Mouse (Mus musculus): Measurements from ENCODE around the gene Gucy1a1. TPM values are rescaled to one million over a fixed set of nuclear protein-coding genes. Genes with fewer than 3 reads are reported as not detected.

The Gucy1a1 gene
- 61.0 and 69.3 TPM in 2 replicates for polyA plus RNA-seq (2014; fragmentation: Nextera tagmentation; extraction: Ambion mirVana)

DNA sequence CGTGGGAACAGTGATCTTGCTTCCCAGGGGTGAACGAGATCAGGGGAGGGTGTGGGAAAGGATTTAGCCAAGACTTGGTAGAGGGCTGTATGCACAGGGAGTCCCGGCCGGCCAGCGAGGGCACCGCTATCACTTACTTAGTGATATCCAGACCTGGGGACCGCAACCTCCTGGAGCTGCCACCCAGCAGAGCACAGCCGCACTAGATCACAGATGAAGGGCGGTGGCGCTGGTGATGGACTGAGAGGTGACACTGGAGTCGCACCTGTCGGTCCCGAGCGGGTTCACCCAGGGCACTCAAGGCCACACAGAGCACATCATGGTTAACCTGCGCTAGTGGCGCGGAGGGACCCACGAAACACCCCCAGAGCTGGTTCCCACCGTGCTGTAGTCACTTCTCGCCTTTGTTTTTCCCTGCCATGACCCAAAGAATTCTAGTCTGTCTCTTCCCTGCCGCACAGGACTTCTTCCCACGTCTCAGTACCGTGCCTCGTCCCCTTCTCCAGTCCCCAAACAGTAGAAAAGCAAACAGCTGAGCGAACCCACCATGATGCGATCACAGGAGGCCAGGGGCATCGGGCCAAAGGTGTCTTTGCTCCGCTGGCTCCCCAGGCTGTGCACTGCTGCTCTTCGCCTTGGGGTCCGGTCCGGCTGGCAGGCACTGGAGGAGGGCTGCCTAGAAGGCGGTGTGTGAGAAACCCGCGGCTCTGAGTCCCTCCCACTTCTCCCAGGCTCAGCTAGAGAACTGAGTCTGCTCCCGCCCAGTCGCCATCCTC, at the start of gene Gucy1a1:
TSS of gene Gucy1a1 (minus strand) at position 664 of the 776 bp plus-strand sequence.
- Histone ChIP-seq H3K9me3 (ENCODE audit: control insufficient read depth, low read length) (no peaks in the 10 kb centered on the region), H3K4me3 (ENCODE audit: control insufficient read depth in 1 of 2, insufficient read depth in 1 of 2, low read depth in 1 of 2, low read length in 2 of 2) (peak within 1 kb of the TSS; percentile 66 to 75), H3K27me3 (ENCODE audit: control insufficient read depth, insufficient read depth, low read length) (no peaks in the 10 kb centered on the region), H3K27ac (replicated peaks in 1 of 2; ENCODE audit: control insufficient read depth in 1 of 2, insufficient read depth in 1 of 2, low read depth in 2 of 2, low read length in 2 of 2) (peak within 1 kb of the TSS; percentile 81 to 84), H3K36me3 (ENCODE audit: control insufficient read depth, insufficient read depth, low read length) (no peaks in the 10 kb centered on the region), H3K9ac (ENCODE audit: low read length) (peak within 1 kb of the TSS; percentile 88), H3K4me1 (ENCODE audit: control insufficient read depth in 2 of 2, insufficient read depth in 2 of 2, low read length in 2 of 2) (peaks cover 2 to 17% of the 10 kb centered on the region in 2 experiments; a peak in 3 of 4 replicates), H3K4me2 (ENCODE audit: low read length) (peak within 1 kb of the TSS; percentile 76)
- WGBS = under 1% methylated on average over 36 of the region's 36 CpGs
- peak; percentile 69 for ATAC-seq (ENCODE audit: insufficient number of reproducible peaks, insufficient read depth, low FRiP score, low read depth)

GRCm38 (mm10) chr3:82191559-82192245, 46.1 kb upstream of the Gucy1a1 start:
- Histone ChIP-seq H3K27ac (replicated peaks in 1 of 2; ENCODE audit: control insufficient read depth in 1 of 2, insufficient read depth in 1 of 2, low read depth in 2 of 2, low read length in 2 of 2) (no peak overlapping the region), H3K36me3 (ENCODE audit: control insufficient read depth, insufficient read depth, low read length) (no peaks in the 10 kb centered on the region), H3K9ac (ENCODE audit: low read length) (no peak overlapping the region), H3K4me3 (ENCODE audit: control insufficient read depth in 1 of 2, insufficient read depth in 1 of 2, low read depth in 1 of 2, low read length in 2 of 2) (no peak overlapping the region), H3K4me2 (ENCODE audit: low read length) (no peak overlapping the region), H3K4me1 (ENCODE audit: control insufficient read depth in 2 of 2, insufficient read depth in 2 of 2, low read length in 2 of 2) (no peaks in the 10 kb centered on the region), H3K9me3 (ENCODE audit: control insufficient read depth, low read length) (0 out of 2 replicates have a peak, but pooled peaks cover 5% of the 10 kb centered on the region), H3K27me3 (ENCODE audit: control insufficient read depth, insufficient read depth, low read length) (no peaks in the 10 kb centered on the region)
- WGBS = 60% methylated on average over 1 of the region's 1 CpGs
- ATAC-seq (ENCODE audit: insufficient number of reproducible peaks, insufficient read depth, low FRiP score, low read depth) = no peak

DNA sequence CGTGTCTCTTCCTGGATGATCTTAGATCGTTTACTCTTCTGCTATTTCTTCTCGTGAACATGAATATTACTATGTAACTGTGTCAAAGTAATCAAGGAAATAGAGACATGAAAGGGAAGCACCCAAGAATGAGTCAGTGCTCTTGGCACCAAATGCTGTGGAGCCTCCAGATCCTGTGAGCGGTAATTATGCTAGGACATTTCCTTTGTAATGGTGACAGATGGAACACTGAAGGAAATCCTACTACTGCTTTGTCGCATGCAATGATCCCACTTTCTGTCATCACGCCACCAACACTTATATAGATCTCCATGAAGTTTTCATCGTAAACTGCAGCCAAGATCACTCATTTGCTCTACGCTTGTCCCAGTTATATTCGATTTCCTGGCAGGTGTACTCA, 40.0 kb upstream of the Gucy1a1 start:
- ATAC-seq (ENCODE audit: insufficient number of reproducible peaks, insufficient read depth, low FRiP score, low read depth) = no peak
- Histone ChIP-seq H3K9me3 (ENCODE audit: control insufficient read depth, low read length) (0 out of 2 replicates have a peak, but pooled peaks cover 5% of the 10 kb centered on the region), H3K36me3 (ENCODE audit: control insufficient read depth, insufficient read depth, low read length) (no peaks in the 10 kb centered on the region), H3K27ac (replicated peaks in 1 of 2; ENCODE audit: control insufficient read depth in 1 of 2, insufficient read depth in 1 of 2, low read depth in 2 of 2, low read length in 2 of 2) (no peak overlapping the region), H3K27me3 (ENCODE audit: control insufficient read depth, insufficient read depth, low read length) (no peaks in the 10 kb centered on the region), H3K4me3 (ENCODE audit: control insufficient read depth in 1 of 2, insufficient read depth in 1 of 2, low read depth in 1 of 2, low read length in 2 of 2) (no peak overlapping the region), H3K4me1 (ENCODE audit: control insufficient read depth in 2 of 2, insufficient read depth in 2 of 2, low read length in 2 of 2) (no peaks in the 10 kb centered on the region), H3K4me2 (ENCODE audit: low read length) (no peak overlapping the region), H3K9ac (ENCODE audit: low read length) (no peak overlapping the region)
- WGBS = 72% methylated on average over 9 of the region's 9 CpGs

- H3K9me3 ChIP-seq (ENCODE audit: control insufficient read depth, low read length) = no peaks in the 10 kb centered on the region
- ATAC-seq (ENCODE audit: insufficient number of reproducible peaks, insufficient read depth, low FRiP score, low read depth) = no peak
- no peaks in the 10 kb centered on the region for H3K27me3 ChIP-seq (ENCODE audit: control insufficient read depth, insufficient read depth, low read length)
- no peaks in the 10 kb centered on the region for H3K4me1 ChIP-seq (ENCODE audit: control insufficient read depth in 2 of 2, insufficient read depth in 2 of 2, low read length in 2 of 2)
- no peak overlapping the region for H3K27ac ChIP-seq (replicated peaks in 1 of 2; ENCODE audit: control insufficient read depth in 1 of 2, insufficient read depth in 1 of 2, low read depth in 2 of 2, low read length in 2 of 2)
- H3K4me3 ChIP-seq (ENCODE audit: control insufficient read depth in 1 of 2, insufficient read depth in 1 of 2, low read depth in 1 of 2, low read length in 2 of 2) = no peak overlapping the region
- no peaks in the 10 kb centered on the region for H3K36me3 ChIP-seq (ENCODE audit: control insufficient read depth, insufficient read depth, low read length)
- no peak overlapping the region for H3K9ac ChIP-seq (ENCODE audit: low read length)
- H3K4me2 ChIP-seq (ENCODE audit: low read length) = no peak overlapping the region
Observed at GRCm38 (mm10) chr3:82181500-82181899, 35.9 kb upstream of the Gucy1a1 start.

- Histone ChIP-seq H3K4me3 (ENCODE audit: control insufficient read depth in 1 of 2, insufficient read depth in 1 of 2, low read depth in 1 of 2, low read length in 2 of 2) (no peak overlapping the region), H3K27ac (replicated peaks in 1 of 2; ENCODE audit: control insufficient read depth in 1 of 2, insufficient read depth in 1 of 2, low read depth in 2 of 2, low read length in 2 of 2) (no peak overlapping the region), H3K9me3 (ENCODE audit: control insufficient read depth, low read length) (no peaks in the 10 kb centered on the region), H3K27me3 (ENCODE audit: control insufficient read depth, insufficient read depth, low read length) (no peaks in the 10 kb centered on the region), H3K9ac (ENCODE audit: low read length) (no peak overlapping the region), H3K36me3 (ENCODE audit: control insufficient read depth, insufficient read depth, low read length) (no peaks in the 10 kb centered on the region), H3K4me2 (ENCODE audit: low read length) (no peak overlapping the region), H3K4me1 (ENCODE audit: control insufficient read depth in 2 of 2, insufficient read depth in 2 of 2, low read length in 2 of 2) (no peaks in the 10 kb centered on the region)
- WGBS = 64% methylated on average over 3 of the region's 3 CpGs
- no peak for ATAC-seq (ENCODE audit: insufficient number of reproducible peaks, insufficient read depth, low FRiP score, low read depth)
Observed at GRCm38 (mm10) chr3:82180253-82180652, 34.7 kb upstream of the Gucy1a1 start.

DNA sequence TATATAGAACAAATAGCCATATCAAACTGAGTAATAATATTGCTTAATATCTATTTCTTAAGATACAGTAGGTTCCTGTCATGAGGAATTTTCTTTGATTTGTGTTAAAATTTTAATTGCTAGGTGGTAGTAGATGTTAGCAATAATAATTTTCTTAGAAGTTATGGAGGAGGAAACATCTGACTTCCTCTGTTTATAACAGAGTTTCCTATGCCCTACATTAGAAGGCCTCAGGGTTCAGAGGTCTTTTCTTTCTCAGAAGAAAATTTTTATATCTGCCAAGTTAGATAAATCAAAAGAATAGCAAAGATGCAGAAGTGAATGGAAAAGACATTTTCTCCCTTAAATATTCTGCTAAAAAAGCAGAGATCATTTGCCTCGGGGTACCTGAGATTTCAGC, 29.9 kb upstream of the Gucy1a1 start:
- no peak overlapping the region for H3K9ac ChIP-seq (ENCODE audit: low read length)
- no peaks in the 10 kb centered on the region for H3K36me3 ChIP-seq (ENCODE audit: control insufficient read depth, insufficient read depth, low read length)
- H3K4me3 ChIP-seq (ENCODE audit: control insufficient read depth in 1 of 2, insufficient read depth in 1 of 2, low read depth in 1 of 2, low read length in 2 of 2) = no peak overlapping the region
- no peak overlapping the region for H3K4me2 ChIP-seq (ENCODE audit: low read length)
- no peaks in the 10 kb centered on the region for H3K27me3 ChIP-seq (ENCODE audit: control insufficient read depth, insufficient read depth, low read length)
- no peak overlapping the region for H3K27ac ChIP-seq (replicated peaks in 1 of 2; ENCODE audit: control insufficient read depth in 1 of 2, insufficient read depth in 1 of 2, low read depth in 2 of 2, low read length in 2 of 2)
- WGBS = 75% methylated on average over 1 of the region's 1 CpGs
- H3K9me3 ChIP-seq (ENCODE audit: control insufficient read depth, low read length) = no peaks in the 10 kb centered on the region
- H3K4me1 ChIP-seq (ENCODE audit: control insufficient read depth in 2 of 2, insufficient read depth in 2 of 2, low read length in 2 of 2) = no peaks in the 10 kb centered on the region
- no peak for ATAC-seq (ENCODE audit: insufficient number of reproducible peaks, insufficient read depth, low FRiP score, low read depth)

DNA sequence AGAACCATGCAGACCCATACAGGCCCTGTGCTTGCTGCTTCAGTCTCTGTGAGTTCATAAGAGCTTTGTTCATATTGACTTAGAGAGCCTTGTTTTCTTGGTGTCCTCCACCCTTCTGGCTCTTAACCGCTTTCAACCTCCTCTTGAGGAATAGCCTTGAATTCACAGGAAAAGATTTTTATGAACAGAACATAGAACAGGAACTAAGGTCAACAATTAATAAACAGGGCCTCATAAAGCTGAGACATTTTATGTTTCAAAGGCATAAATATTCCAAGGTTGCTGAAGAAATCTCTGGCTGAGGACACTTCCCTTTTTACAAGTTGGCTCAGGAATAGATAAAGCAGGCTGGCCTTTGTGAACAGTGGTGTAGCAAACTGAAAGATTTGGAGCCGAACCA, 21.5 kb upstream of the Gucy1a1 start:
- H3K27ac ChIP-seq (replicated peaks in 1 of 2; ENCODE audit: control insufficient read depth in 1 of 2, insufficient read depth in 1 of 2, low read depth in 2 of 2, low read length in 2 of 2) = no peak overlapping the region
- H3K9me3 ChIP-seq (ENCODE audit: control insufficient read depth, low read length) = no peaks in the 10 kb centered on the region
- H3K9ac ChIP-seq (ENCODE audit: low read length) = no peak overlapping the region
- no peak overlapping the region for H3K4me2 ChIP-seq (ENCODE audit: low read length)
- no peak overlapping the region for H3K4me3 ChIP-seq (ENCODE audit: control insufficient read depth in 1 of 2, insufficient read depth in 1 of 2, low read depth in 1 of 2, low read length in 2 of 2)
- no peaks in the 10 kb centered on the region for H3K27me3 ChIP-seq (ENCODE audit: control insufficient read depth, insufficient read depth, low read length)
- no peaks in the 10 kb centered on the region for H3K36me3 ChIP-seq (ENCODE audit: control insufficient read depth, insufficient read depth, low read length)
- no peak for ATAC-seq (ENCODE audit: insufficient number of reproducible peaks, insufficient read depth, low FRiP score, low read depth)
- H3K4me1 ChIP-seq (ENCODE audit: control insufficient read depth in 2 of 2, insufficient read depth in 2 of 2, low read length in 2 of 2) = no peaks in the 10 kb centered on the region
- 84% methylated on average over 2 of the region's 2 CpGs for WGBS
